Mouse (Mus musculus): ENCODE measurements around the gene Garnl3.

Gene Garnl3

GRCm38 (mm10) chr2:33164646-33165045 lies 33.2 kb upstream of the Garnl3 start:
- ChIA-PET POLR2A (interaction anchor here in 3 of 4 experiments (0.6 to 1.8 kb wide), 9 partner anchors 8 to 88 kb away, joined by 3 to 6 read pairs (median 3); partner anchors contain the start of gene Garnl3 (in 2 of the 3)), CTCF (interaction anchor here in 3 of 4 experiments (0.6 to 2.1 kb wide), 5 partner anchors 10 to 1908 kb away, joined by 3 to 6 read pairs (median 4); no protein-coding TSS in a partner anchor)

GRCm38 (mm10) chr2:33162126-33162525 lies 30.7 kb upstream of the Garnl3 start:
- ChIA-PET POLR2A (no interaction called here), CTCF (interaction anchor here in 1 of 4 experiments (0.6 to 1.6 kb wide), 2 partner anchors 187 to 1477 kb away, joined by 3 to 6 read pairs; no protein-coding TSS in a partner anchor)

- POLR2A ChIA-PET = interaction anchor here in 2 of 4 experiments (0.9 to 1.9 kb wide), 7 partner anchors 8 to 193 kb away, joined by 3 to 7 read pairs (median 3); partner anchors contain the start of gene Angptl2 (in 1 of the 2)
- CTCF ChIA-PET = interaction anchor here in 3 of 4 experiments (0.6 to 3.5 kb wide), 6 partner anchors 20 to 189 kb away, joined by 3 to 25 read pairs (median 5); partner anchors contain the start of gene Angptl2 (in 1 of the 3)
Observed at GRCm38 (mm10) chr2:33160326-33160973, 29.0 kb upstream of the Garnl3 start.

- CTCF ChIA-PET = interaction anchor here in 3 of 4 experiments (0.7 to 3.5 kb wide), 7 partner anchors 56 to 300 kb away, joined by 3 to 25 read pairs (median 5); partner anchors contain the start of gene Angptl2 (in 1 of the 3)
- POLR2A ChIA-PET = interaction anchor here in 2 of 4 experiments (0.5 to 1.9 kb wide), 11 partner anchors 9 to 309 kb away, joined by 3 to 7 read pairs (median 3); partner anchors contain the start of genes Angptl2 (in 1 of the 2) and Garnl3 (in 1 of the 2)
Observed at GRCm38 (mm10) chr2:33159593-33159992, 28.1 kb upstream of the Garnl3 start.

GRCm38 (mm10) chr2:33158895-33159294 lies 27.4 kb upstream of the Garnl3 start:
- POLR2A ChIA-PET = interaction anchor here in 3 of 4 experiments (0.6 to 1.9 kb wide), 5 partner anchors 10 to 190 kb away, joined by 3 to 7 read pairs (median 3); no protein-coding TSS in a partner anchor
- CTCF ChIA-PET = interaction anchor here in 3 of 4 experiments (0.8 to 3.5 kb wide), 4 partner anchors 190 to 299 kb away, joined by 3 to 25 read pairs (median 10); no protein-coding TSS in a partner anchor

GRCm38 (mm10) chr2:33156283-33156781 lies 24.9 kb upstream of the Garnl3 start:
- POLR2A ChIA-PET = interaction anchor here in 2 of 4 experiments (0.6 to 2.4 kb wide), 7 partner anchors 8 to 267 kb away, joined by 3 to 6 read pairs (median 3); partner anchors contain the start of genes Angptl2 (in 1 of the 2) and Garnl3 (in 1 of the 2)
- CTCF ChIA-PET = interaction anchor here (0.6 to 6.0 kb wide), 10 partner anchors 38 to 404 kb away, joined by 3 to 96 read pairs (median 6); no protein-coding TSS in a partner anchor

- POLR2A ChIA-PET = interaction anchor here in 2 of 4 experiments (0.6 to 2.4 kb wide), 6 partner anchors 10 to 378 kb away, joined by 3 to 6 read pairs (median 4); partner anchors contain the start of gene Angptl2 (in 1 of the 2)
Observed at GRCm38 (mm10) chr2:33154751-33155372, 23.4 kb upstream of the Garnl3 start.

GRCm38 (mm10) chr2:33146994-33147393 lies 15.5 kb upstream of the Garnl3 start:
- ChIA-PET CTCF (interaction anchor here in 3 of 4 experiments (0.6 to 1.4 kb wide), 4 partner anchors 202 to 234 kb away, joined by 3 read pairs; no protein-coding TSS in a partner anchor), POLR2A (interaction anchor here in 2 of 4 experiments (0.5 to 0.8 kb wide), 2 partner anchors 15 to 1700 kb away, joined by 3 read pairs; partner anchors contain the start of gene Garnl3 (in 1 of the 2))

More at GRCm38 (mm10) chr2:33154751-33155372, 23.4 kb upstream of the Garnl3 start:
- CTCF ChIA-PET = interaction anchor here (0.6 to 6.0 kb wide), 33 partner anchors 9 to 256 kb away, joined by 3 to 96 read pairs (median 4); partner anchors contain the start of genes Angptl2 (in 3 of the 4), Garnl3 (in 1 of the 4) and Slc2a8 (in 1 of the 4)

GRCm38 (mm10) chr2:33143292-33143691 lies 11.8 kb upstream of the Garnl3 start:
- POLR2A ChIA-PET = no interaction called here
- CTCF ChIA-PET = interaction anchor here in 1 of 4 experiments (1.0 to 1.2 kb wide), 2 partner anchors 12 to 61 kb away, joined by 3 read pairs; partner anchors contain the start of gene Garnl3

GRCm38 (mm10) chr2:33138491-33138890 lies 7.0 kb upstream of the Garnl3 start:
- CTCF ChIA-PET = interaction anchor here in 2 of 4 experiments (0.6 to 2.0 kb wide), 3 partner anchors 71 to 232 kb away, joined by 3 to 6 read pairs (median 5); no protein-coding TSS in a partner anchor
- POLR2A ChIA-PET = interaction anchor here in 2 of 4 experiments (0.6 to 0.7 kb wide), 2 partner anchors 70 to 417 kb away, joined by 4 to 6 read pairs; no protein-coding TSS in a partner anchor

- POLR2A ChIA-PET = no interaction called here
- CTCF ChIA-PET = interaction anchor here in 2 of 4 experiments (0.8 to 1.5 kb wide), 2 partner anchors 70 to 211 kb away, joined by 3 to 4 read pairs; no protein-coding TSS in a partner anchor
Observed at GRCm38 (mm10) chr2:33137731-33138130, 6.3 kb upstream of the Garnl3 start.

- POLR2A ChIA-PET = no interaction called here
- CTCF ChIA-PET = interaction anchor here in 2 of 4 experiments (0.6 to 1.5 kb wide), 2 partner anchors 33 to 212 kb away, joined by 3 to 4 read pairs; no protein-coding TSS in a partner anchor
Observed at GRCm38 (mm10) chr2:33137244-33137643, 5.8 kb upstream of the Garnl3 start.

- ChIA-PET POLR2A (interaction anchor here in 1 of 4 experiments (0.9 to 1.1 kb wide), 2 partner anchors 11 to 170 kb away, joined by 3 to 4 read pairs; no protein-coding TSS in a partner anchor), CTCF (interaction anchor here in 2 of 4 experiments (0.5 to 1.5 kb wide), 2 partner anchors 12 to 213 kb away, joined by 4 read pairs; no protein-coding TSS in a partner anchor)
Observed at GRCm38 (mm10) chr2:33136366-33136765, 4.9 kb upstream of the Garnl3 start.

- CTCF ChIA-PET = no interaction called here
- POLR2A ChIA-PET = interaction anchor here in 1 of 4 experiments (0.8 kb wide), 1 partner anchor 61 kb away, joined by 3 read pairs; no protein-coding TSS in a partner anchor
Observed at GRCm38 (mm10) chr2:33134766-33135490, 3.5 kb upstream of the Garnl3 start.

- ChIA-PET POLR2A (interaction anchor here in 3 of 4 experiments (0.8 to 3.5 kb wide), 41 partner anchors 8 to 307 kb away, joined by 3 to 46 read pairs (median 6); partner anchors contain the start of genes Lrsam1 (in 2 of the 3), Rpl12 (in 2 of the 3), Slc2a8 (in 2 of the 3) and Ralgps1 (in 1 of the 3)), CTCF (interaction anchor here (0.5 to 3.1 kb wide), 35 partner anchors 10 to 550 kb away, joined by 3 to 24 read pairs (median 4); partner anchors contain the start of genes Slc2a8 (in 2 of the 4), Angptl2 (in 1 of the 4) and Ralgps1 (in 1 of the 4))
Observed at GRCm38 (mm10) chr2:33132306-33132705, 852 bp upstream of the Garnl3 start.

All from embryonic stem cell, embryonic (primary cell).